Mouse (Mus musculus): ENCODE measurements around the gene Ccp110.

DNA sequence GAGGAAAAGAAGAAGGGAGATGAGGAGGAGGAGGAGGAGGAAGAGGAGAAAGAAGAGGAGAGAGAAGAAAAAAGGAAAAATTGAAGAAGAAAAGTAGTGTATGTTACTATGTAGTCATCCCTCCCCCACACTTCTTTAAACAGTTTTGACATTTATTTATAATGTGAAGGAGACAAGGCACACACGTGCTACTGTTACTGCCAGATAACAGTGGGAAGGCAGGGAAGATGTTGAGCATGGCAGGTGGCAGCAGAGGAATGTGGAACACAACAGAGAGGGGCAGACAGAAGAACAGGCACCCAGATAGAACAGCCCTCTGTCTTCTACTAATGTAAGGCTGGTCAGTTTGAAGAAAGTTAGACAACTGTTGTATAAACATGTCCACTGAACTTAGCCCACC is 57.3 kb downstream of the Ccp110 start:
- TF ChIP-seq CTCF (IDR thresholded peaks at IDR 0.05; ENCODE audit: borderline replicate concordance, extremely low read depth, insufficient read depth, insufficient read length) (no peak), POLR2A (IDR thresholded peaks at IDR 0.05; ENCODE audit: borderline replicate concordance, extremely low read depth, insufficient read depth, insufficient read length, poor library complexity, severe bottlenecking) (no peak)
